Mouse (Mus musculus) neural tube, embryonic 15.5 days (tissue): ENCODE measurements around the gene Pbld1. TPM values are rescaled to one million over a fixed set of nuclear protein-coding genes. Genes with fewer than 3 reads are reported as not detected.
"Not testable (repeated sequence)": the region's sequence is repeated elsewhere in the genome, so short reads cannot be mapped to it uniquely, and the experiment has no call there.

ENCODE experiments used
- ATAC-seq: fragments of 200-750 bp; cut with Nextera tagmentation; 2 replicates; pipeline ENCODE4 v1.8.0; 2017; ENCODE audit warnings: mild to moderate bottlenecking, moderate TSS enrichment, moderate library complexity; ENCODE audit not compliant: low FRiP score
- H3K27ac ChIP-seq: fragments of 300-500 bp; sonication (generic); replicated peaks from 2 replicates; pipeline ENCODE4 v1.5.1; 2015; ENCODE audit warnings: mild to moderate bottlenecking, inconsistent platforms
- H3K27me3 ChIP-seq: fragments of 300-500 bp; sonication (generic); replicated peaks from 2 replicates; pipeline ENCODE4 v1.6.1; 2015; ENCODE audit warnings: inconsistent platforms
- H3K36me3 ChIP-seq: fragments of 300-500 bp; sonication (generic); 2 replicates; pipeline ENCODE4 v1.6.1; 2015; ENCODE audit warnings: inconsistent platforms
- H3K4me1 ChIP-seq: fragments of 300-500 bp; sonication (generic); 2 replicates; pipeline ENCODE4 v1.6.1; 2015; ENCODE audit warnings: inconsistent platforms
- H3K4me2 ChIP-seq: fragments of 300-500 bp; sonication (generic); 2 replicates; pipeline ENCODE4 v1.6.1; 2015; ENCODE audit warnings: inconsistent platforms, mild to moderate bottlenecking, moderate library complexity
- H3K4me3 ChIP-seq: fragments of 300-500 bp; sonication (generic); replicated peaks from 2 replicates; pipeline ENCODE4 v1.5.1; 2015; ENCODE audit warnings: mild to moderate bottlenecking, inconsistent platforms
- H3K9ac ChIP-seq: fragments of 300-500 bp; sonication (generic); replicated peaks from 2 replicates; pipeline ENCODE4 v1.6.1; 2015; ENCODE audit warnings: mild to moderate bottlenecking, inconsistent platforms
- H3K9me3 ChIP-seq: fragments of 300-500 bp; sonication (generic); replicated peaks from 2 replicates; pipeline ENCODE4 v1.6.1; 2016; ENCODE audit warnings: inconsistent platforms
- WGBS: fragments of 180-500 bp; shearing (Covaris S2); methylation state at CpG from one replicate; pipeline ENCODE4 v1.1.7; 2015; ENCODE audit warnings: mixed read lengths; 5-methylcytosine and 5-hydroxymethylcytosine counted together
- polyA plus RNA-seq: library from polyadenylated mRNA; unstranded; fragments of >200 nt; fragmentation: Nextera tagmentation; extraction: Ambion mirVana; gene quantifications from 2 replicates; pipeline ENCODE4 v1.2.1, GENCODE M21; 2015

Pbld1 gene
- polyA plus RNA-seq, 1 experiment from 2014 or later = 1.0 TPM

- no peak overlapping the region for H3K9ac ChIP-seq
- ATAC-seq = no peak
- H3K4me2 ChIP-seq = no peak overlapping the region
- H3K4me1 ChIP-seq = no peaks in the 10 kb centered on the region
- 88% methylated on average over 8 of the region's 8 CpGs for WGBS
- H3K27me3 ChIP-seq = no peaks in the 10 kb centered on the region
- no peaks in the 10 kb centered on the region for H3K9me3 ChIP-seq
- H3K36me3 ChIP-seq = no peaks in the 10 kb centered on the region
- H3K4me3 ChIP-seq = no peak overlapping the region
- H3K27ac ChIP-seq = no peak overlapping the region
Measured at GRCm38 (mm10) chr10:63047751-63048150, 12.2 kb upstream of the Pbld1 start.

- H3K9me3 ChIP-seq = no peaks in the 10 kb centered on the region
- H3K9ac ChIP-seq = no peak overlapping the region
- no peaks in the 10 kb centered on the region for H3K27me3 ChIP-seq
- no peaks in the 10 kb centered on the region for H3K36me3 ChIP-seq
- no peak for ATAC-seq
- 94% methylated on average over 2 of the region's 2 CpGs for WGBS
- H3K4me3 ChIP-seq = no peak overlapping the region
- no peak overlapping the region for H3K27ac ChIP-seq
- no peaks in the 10 kb centered on the region for H3K4me1 ChIP-seq
- H3K4me2 ChIP-seq = no peak overlapping the region
Measured at GRCm38 (mm10) chr10:63049106-63049505, 10.9 kb upstream of the Pbld1 start.

- no peaks in the 10 kb centered on the region for H3K9me3 ChIP-seq
- 78% methylated on average over 7 of the region's 7 CpGs for WGBS
- no peak overlapping the region for H3K4me2 ChIP-seq
- H3K4me1 ChIP-seq = no peaks in the 10 kb centered on the region
- no peak overlapping the region for H3K9ac ChIP-seq
- H3K36me3 ChIP-seq = no peaks in the 10 kb centered on the region
- no peak overlapping the region for H3K27ac ChIP-seq
- no peaks in the 10 kb centered on the region for H3K27me3 ChIP-seq
- no peak overlapping the region for H3K4me3 ChIP-seq
- ATAC-seq = no peak
Measured at GRCm38 (mm10) chr10:63051267-63051666, 8.7 kb upstream of the Pbld1 start.

- WGBS = 83% methylated on average over 6 of the region's 6 CpGs
- H3K9ac ChIP-seq = no peak overlapping the region
- no peaks in the 10 kb centered on the region for H3K27me3 ChIP-seq
- ATAC-seq = no peak
- no peaks in the 10 kb centered on the region for H3K36me3 ChIP-seq
- no peaks in the 10 kb centered on the region for H3K4me1 ChIP-seq
- H3K4me2 ChIP-seq = no peak overlapping the region
- no peak overlapping the region for H3K27ac ChIP-seq
- H3K4me3 ChIP-seq = no peak overlapping the region
- H3K9me3 ChIP-seq = no peaks in the 10 kb centered on the region
Measured at GRCm38 (mm10) chr10:63052011-63052410, 8.0 kb upstream of the Pbld1 start.

GRCm38 (mm10) chr10:63053007-63053406, 7.0 kb upstream of the Pbld1 start:
- H3K27ac ChIP-seq = no peak overlapping the region
- H3K27me3 ChIP-seq = no peaks in the 10 kb centered on the region
- no peak overlapping the region for H3K9ac ChIP-seq
- no peak for ATAC-seq
- no peak overlapping the region for H3K4me3 ChIP-seq
- H3K4me1 ChIP-seq = no peaks in the 10 kb centered on the region
- no peaks in the 10 kb centered on the region for H3K9me3 ChIP-seq
- 58% methylated on average over 6 of the region's 6 CpGs for WGBS
- no peaks in the 10 kb centered on the region for H3K36me3 ChIP-seq
- H3K4me2 ChIP-seq = no peak overlapping the region

- not testable (repeated sequence) for H3K9ac ChIP-seq, H3K36me3 ChIP-seq, H3K4me2 ChIP-seq, ATAC-seq, H3K27ac ChIP-seq, H3K4me3 ChIP-seq, H3K9me3 ChIP-seq, H3K27me3 ChIP-seq, H3K4me1 ChIP-seq
- WGBS = 92% methylated on average over 6 of the region's 6 CpGs
Measured at GRCm38 (mm10) chr10:63054071-63054470, 5.9 kb upstream of the Pbld1 start.

- H3K9ac ChIP-seq = no peak overlapping the region
- H3K4me3 ChIP-seq = no peak overlapping the region
- no peaks in the 10 kb centered on the region for H3K9me3 ChIP-seq
- no peaks in the 10 kb centered on the region for H3K36me3 ChIP-seq
- ATAC-seq = no peak
- H3K4me1 ChIP-seq = no peaks in the 10 kb centered on the region
- H3K4me2 ChIP-seq = no peak overlapping the region
- H3K27ac ChIP-seq = no peak overlapping the region
- no peaks in the 10 kb centered on the region for H3K27me3 ChIP-seq
- 74% methylated on average over 2 of the region's 2 CpGs for WGBS
Measured at GRCm38 (mm10) chr10:63054586-63054985, 5.4 kb upstream of the Pbld1 start.

- ATAC-seq = no peak
- H3K4me3 ChIP-seq = no peak overlapping the region
- no peaks in the 10 kb centered on the region for H3K9me3 ChIP-seq
- 40% methylated on average over 24 of the region's 24 CpGs for WGBS
- H3K4me2 ChIP-seq = no peak overlapping the region
- H3K27ac ChIP-seq = no peak overlapping the region
- H3K4me1 ChIP-seq = no peaks in the 10 kb centered on the region
- no peak overlapping the region for H3K9ac ChIP-seq
- H3K27me3 ChIP-seq = no peaks in the 10 kb centered on the region
- no peaks in the 10 kb centered on the region for H3K36me3 ChIP-seq
Measured at GRCm38 (mm10) chr10:63056966-63057750, 2.8 kb upstream of the Pbld1 start.

- no peak overlapping the region for H3K4me3 ChIP-seq
- no peak overlapping the region for H3K9ac ChIP-seq
- no peaks in the 10 kb centered on the region for H3K4me1 ChIP-seq
- H3K27me3 ChIP-seq = no peaks in the 10 kb centered on the region
- H3K9me3 ChIP-seq = no peaks in the 10 kb centered on the region
- H3K27ac ChIP-seq = no peak overlapping the region
- ATAC-seq = no peak
- H3K36me3 ChIP-seq = no peaks in the 10 kb centered on the region
- WGBS = 60% methylated on average over 11 of the region's 11 CpGs
- no peak overlapping the region for H3K4me2 ChIP-seq
Measured at GRCm38 (mm10) chr10:63060406-63060805, 444 bp downstream of the Pbld1 start.

- ATAC-seq = no peak
- Histone ChIP-seq H3K36me3 (no peaks in the 10 kb centered on the region), H3K27ac (no peak overlapping the region)
Measured at GRCm38 (mm10) chr10:63061266-63061665, 1.3 kb downstream of the Pbld1 start.

GRCm38 (mm10) chr10:63062696-63063095, 2.7 kb downstream of the Pbld1 start:
- H3K9ac ChIP-seq = no peak overlapping the region

More at GRCm38 (mm10) chr10:63061266-63061665, 1.3 kb downstream of the Pbld1 start:
- 0 out of 2 replicates have a peak, but pooled peaks cover 3% of the 10 kb centered on the region for H3K4me1 ChIP-seq
- WGBS = 78% methylated on average over 12 of the region's 12 CpGs
- H3K27me3 ChIP-seq = no peaks in the 10 kb centered on the region
- H3K9ac ChIP-seq = no peak overlapping the region
- H3K4me3 ChIP-seq = no peak overlapping the region
- H3K9me3 ChIP-seq = no peaks in the 10 kb centered on the region
- H3K4me2 ChIP-seq = no peak overlapping the region

GRCm38 (mm10) chr10:63063365-63063764, 3.4 kb downstream of the Pbld1 start:
- H3K9ac ChIP-seq = no peak overlapping the region
- H3K27ac ChIP-seq = no peak overlapping the region
- 78% methylated on average over 7 of the region's 7 CpGs for WGBS
- no peaks in the 10 kb centered on the region for H3K9me3 ChIP-seq
- H3K4me1 ChIP-seq = 0 out of 2 replicates have a peak, but pooled peaks cover 3% of the 10 kb centered on the region
- H3K4me3 ChIP-seq = no peak overlapping the region
- no peaks in the 10 kb centered on the region for H3K27me3 ChIP-seq
- ATAC-seq = no peak
- no peaks in the 10 kb centered on the region for H3K36me3 ChIP-seq
- no peak overlapping the region for H3K4me2 ChIP-seq

More at GRCm38 (mm10) chr10:63062696-63063095, 2.7 kb downstream of the Pbld1 start:
- H3K9me3 ChIP-seq = no peaks in the 10 kb centered on the region
- ATAC-seq = no peak
- H3K27ac ChIP-seq = no peak overlapping the region
- H3K4me1 ChIP-seq = 0 out of 2 replicates have a peak, but pooled peaks cover 3% of the 10 kb centered on the region
- WGBS = 94% methylated on average over 5 of the region's 5 CpGs
- H3K36me3 ChIP-seq = no peaks in the 10 kb centered on the region
- H3K4me3 ChIP-seq = no peak overlapping the region
- no peak overlapping the region for H3K4me2 ChIP-seq
- H3K27me3 ChIP-seq = no peaks in the 10 kb centered on the region
